Mouse (Mus musculus): ENCODE measurements at regions not wholly inside any gene's neighbourhood (a gene's known extent, or its start where the extent isn't known, plus 50 kb on each side); places are given as distances from the start of the nearest gene placed in this dataset.

DNA sequence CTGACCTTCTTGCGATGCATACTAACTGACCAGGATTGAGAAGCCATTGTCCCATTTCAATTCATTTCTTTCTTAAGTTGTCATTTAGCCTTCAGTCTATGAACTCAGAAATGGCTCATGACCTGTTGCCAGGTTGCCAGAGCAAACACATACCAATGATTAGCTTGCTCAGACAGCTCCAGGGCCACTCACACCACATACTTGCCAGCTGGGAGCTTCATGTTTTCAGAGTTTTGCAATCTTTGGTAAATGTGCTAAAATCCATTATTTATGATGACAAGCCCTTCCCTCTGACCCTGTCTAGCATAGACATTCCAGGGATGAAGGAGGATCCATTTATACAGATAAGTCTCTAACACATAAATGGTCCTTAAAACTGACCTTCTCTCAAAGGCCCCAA, 121.6 kb upstream of the Bmp4 start:
- no peak for DNase-seq

DNA sequence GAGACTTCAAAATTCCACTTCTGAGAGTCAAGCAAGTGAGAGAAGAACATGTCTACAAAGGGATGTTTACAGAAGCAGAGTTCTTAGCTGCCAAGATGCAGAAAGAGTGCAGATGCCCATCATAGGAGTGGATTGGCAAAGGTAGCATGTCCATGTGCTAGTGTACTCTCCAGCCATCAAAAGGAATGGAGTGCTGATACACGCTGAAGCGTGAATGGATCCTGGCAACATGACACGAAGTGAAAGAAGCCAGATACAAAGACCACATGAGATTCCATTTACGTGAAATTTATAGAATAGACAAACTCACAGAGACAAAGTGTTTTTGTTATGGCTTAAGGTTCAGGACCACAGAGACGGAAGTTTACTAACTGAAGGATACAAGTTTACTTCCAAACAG, 118.4 kb upstream of the Bmp4 start:
- no peak for DNase-seq

DNA sequence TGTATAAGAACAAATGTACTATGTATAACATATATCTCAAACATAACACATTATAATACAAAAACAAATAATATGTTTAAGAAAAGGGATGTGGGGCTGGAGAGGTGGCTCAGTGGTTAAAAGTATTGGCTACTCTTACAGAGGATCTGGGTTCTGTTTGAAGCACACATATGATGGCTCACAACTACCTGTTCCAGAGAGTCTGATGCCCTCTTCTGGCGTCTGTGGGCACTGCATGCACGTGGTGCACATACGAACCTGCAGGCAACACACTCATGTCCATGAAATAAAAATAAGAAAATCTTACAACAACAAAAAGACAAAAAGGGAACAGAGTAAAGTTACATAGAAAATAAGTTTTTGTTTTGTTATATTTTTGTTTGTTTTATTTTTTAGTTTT, 114.8 kb upstream of the Bmp4 start:
- no peak for DNase-seq

DNA sequence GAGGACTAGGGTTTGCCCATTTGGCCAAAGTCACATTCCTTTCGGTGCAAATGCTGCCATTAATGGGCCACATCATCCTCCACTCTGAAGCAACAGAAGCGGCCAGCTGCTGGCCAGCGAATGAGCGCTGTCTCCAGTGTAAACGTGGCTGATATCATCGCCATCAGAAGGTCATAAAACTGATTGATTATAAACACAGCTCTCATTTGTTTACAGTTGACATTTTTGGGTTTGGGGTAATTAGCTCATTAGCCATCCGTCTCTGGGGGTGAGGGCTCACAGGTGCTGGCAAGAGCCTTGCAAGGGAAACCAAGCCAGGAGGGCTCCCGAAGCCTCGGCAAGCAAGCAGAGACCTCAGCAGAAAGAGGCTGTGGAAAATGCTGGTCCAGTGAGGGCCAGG, 101.1 kb upstream of the Bmp4 start:
- DNase-seq: no peak

DNA sequence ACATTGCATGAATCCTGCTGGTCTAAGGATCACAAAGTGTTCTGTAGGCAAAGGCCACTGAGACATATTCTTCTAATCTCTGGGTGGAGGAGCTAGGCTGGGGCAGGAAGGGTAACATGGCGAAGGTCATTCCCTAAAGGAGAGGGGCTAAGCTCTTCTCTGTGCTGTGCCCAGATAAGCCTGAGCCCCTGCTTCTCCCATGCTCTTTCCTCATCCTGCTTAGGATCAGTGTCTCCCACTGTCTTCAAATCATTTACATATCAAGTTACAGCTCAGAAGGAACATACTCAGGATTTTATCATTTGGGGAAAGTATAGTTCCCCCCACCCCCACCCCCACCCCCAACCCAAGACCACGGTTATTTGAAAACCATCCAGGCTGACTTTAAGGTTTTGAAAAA, 100.7 kb upstream of the Bmp4 start:
- DNase-seq: no peak

DNA sequence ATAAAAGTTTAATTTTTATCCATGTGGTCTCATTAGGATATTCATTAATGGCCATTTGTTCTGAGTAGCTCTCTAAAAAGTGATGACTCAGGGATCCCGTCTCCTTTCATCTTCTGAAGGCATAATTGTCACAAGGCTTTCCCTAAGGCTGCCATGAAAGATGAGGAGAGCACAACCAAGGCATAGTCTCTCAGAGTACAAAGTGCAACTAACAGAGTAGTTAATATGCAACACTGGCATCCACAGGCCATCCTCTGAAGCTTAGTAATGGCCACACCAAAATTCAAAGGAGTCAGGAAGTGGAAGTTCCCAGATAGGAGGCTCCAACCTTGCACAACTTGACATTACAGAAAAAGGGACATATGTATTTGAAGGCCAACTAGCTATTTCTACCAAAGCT, 97.1 kb upstream of the Bmp4 start:
- no peak for DNase-seq

DNA sequence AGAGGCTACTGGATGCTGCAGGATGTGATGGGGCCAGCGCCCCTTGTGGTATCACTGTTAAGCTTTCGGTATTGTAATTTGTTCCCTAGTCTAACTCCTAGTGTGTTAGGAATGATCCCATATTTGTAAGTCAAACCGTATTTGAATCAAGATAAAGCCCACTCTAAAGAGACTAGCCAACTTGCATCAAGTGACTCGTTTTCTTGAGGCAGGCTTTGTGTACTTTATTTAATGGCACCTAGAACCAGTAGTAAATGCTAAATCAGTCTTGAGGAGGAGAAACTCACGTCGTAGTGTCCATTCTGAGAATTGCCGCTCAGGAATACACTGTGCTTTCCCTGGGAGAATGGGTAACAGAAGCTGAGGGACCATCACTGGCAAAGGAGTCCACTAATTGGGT, 89.9 kb upstream of the Bmp4 start:
- no peak for DNase-seq

DNA sequence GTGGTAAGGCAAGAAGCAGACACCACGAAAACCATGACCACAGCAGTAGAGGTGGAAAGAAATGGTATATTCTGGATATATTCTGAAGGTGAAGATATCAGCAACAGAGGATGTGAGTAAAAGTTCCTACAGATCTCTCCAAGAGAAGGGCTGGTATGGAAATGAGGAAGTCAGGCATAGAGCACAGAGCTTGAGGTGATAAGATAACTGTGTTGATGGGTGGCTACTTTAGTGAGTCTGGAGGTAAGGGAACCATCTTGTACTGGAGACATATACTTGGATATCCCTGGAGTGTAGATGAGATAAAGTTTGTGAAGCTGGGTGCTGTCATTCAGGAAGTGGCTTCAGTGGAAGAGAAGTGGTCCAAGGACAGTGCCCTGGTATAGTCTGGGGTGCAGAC, 85.5 kb upstream of the Bmp4 start:
- DNase-seq: no peak

DNA sequence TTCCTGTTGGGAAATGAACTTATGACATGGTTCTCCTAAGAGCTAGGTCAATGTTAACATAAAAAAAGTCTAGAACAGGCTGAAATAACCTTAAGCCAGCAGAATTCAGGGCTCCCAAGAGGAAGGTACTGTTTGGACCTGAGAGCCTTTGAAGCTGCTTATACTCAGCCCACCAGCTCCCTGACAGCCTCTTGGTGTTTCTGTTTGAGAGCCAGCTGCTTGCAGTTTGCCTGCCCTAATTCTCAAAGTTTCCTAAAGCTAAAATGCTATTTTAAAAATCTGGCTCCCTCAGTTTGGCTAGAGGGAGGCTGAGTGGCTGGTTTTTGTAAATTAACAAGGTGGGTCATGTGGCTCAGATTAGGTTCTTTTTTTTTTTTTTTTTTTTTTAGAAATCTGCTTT, 72.5 kb upstream of the Bmp4 start:
- no peak for DNase-seq

DNA sequence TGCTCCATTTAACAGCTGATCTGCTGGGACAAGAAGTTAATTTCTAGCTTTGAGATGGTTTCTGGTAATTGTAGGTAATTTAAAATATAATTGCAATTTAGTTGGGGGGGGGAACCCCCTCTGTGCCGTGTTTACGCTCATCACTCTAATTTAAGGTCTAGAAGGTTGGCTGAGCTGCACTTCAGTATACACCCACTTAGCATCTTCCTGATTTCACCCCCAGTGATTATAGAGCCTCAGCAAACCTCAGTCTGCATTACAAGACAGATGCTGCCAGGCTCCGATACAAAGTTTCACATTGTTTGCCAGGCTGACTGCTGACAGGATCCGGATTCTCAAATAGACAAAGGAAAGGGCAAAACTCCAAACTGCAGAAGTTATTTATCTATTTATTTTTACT, 71.5 kb upstream of the Bmp4 start:
- DNase-seq: no peak

DNA sequence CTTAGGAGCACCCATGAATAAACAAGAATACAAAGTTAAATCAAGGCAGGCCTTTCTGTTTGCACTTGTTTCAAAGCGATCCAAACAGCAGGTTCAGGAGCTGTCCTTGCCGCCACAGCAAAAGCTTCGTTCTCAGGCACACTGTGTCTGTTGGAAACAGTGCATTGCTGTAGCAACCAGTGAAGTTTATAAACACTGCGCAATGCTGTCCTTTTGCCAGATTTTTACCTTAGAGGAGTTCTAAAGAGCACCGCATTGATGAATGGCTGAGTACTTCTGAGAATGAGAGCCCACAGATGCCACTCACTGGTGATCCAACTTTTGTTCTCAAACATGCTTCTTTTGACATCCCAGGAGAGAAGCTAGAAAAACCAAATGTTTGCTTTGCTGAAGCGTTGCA, 64.0 kb upstream of the Bmp4 start:
- no peak for DNase-seq

DNA sequence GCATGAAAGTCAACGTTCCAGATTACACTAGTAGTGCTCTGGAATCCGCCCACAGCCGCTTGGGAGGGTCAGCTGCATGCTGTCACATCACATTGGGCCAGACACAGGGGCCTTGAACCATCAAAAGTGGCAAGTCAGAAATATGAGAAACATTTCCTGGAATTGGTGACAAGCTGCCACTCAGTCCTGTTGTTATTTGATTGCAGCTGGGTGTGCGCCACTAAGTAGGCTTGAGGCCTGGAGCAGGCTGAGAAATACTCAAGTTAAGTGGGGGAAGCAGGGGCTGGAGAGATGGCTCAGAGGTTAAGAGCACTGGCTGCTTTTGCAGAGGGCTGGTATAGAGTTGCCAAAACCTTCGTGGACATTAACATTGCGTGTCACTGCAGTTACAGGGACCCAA, 51.2 kb upstream of the Bmp4 start:
- DNase-seq: no peak
